Mouse (Mus musculus) granulocyte monocyte progenitor cell, adult 5-6 weeks (primary cell): ENCODE measurements around the gene Dtnbp1. TPM values are rescaled to one million over a fixed set of nuclear protein-coding genes. Genes with fewer than 3 reads are reported as not detected.
A peak's percentile ranks its signal among the peaks of the same experiment; 100 is the strongest.

Source experiments
- ATAC-seq: replicated peaks from 2 replicates; pipeline ENCODE4 v1.8.0; 2016; ENCODE audit warnings: mild to moderate bottlenecking, moderate TSS enrichment, inconsistent platforms; ENCODE audit not compliant: poor library complexity, severe bottlenecking
- total RNA-seq, 2 experiments: library from RNA; stranded (forward) in 1 of 2; stranded (reverse) in 1 of 2; fragments of 200-712, 200-1000 nt in 1 of 2; fragments of >200 nt in 1 of 2; fragmentation: Nextera tagmentation in 1 of 2; gene quantifications; 2 replicates each; pipeline ENCODE4 v1.2.3; 2014 to 2017

Dtnbp1 gene
- total RNA-seq, 2 experiments from 2014 or later: 90.6 to 119 TPM

DNA sequence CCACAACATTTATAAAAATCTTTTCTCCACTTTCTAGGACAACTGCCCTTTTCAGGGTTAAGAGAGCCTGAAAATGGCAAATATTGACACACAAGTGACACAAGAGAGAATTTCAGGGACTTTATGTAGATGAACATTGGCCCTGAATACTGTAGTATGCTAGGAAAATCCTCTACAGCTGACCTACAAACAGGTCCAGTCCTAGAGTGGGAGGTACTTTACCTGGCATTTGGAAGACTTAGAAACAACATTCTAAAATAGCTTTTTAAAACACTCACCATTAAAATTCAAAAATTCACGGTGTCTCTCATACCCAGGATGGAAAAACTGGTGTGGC, 47.7 kb downstream of the Dtnbp1 start:
- no peak for ATAC-seq

DNA sequence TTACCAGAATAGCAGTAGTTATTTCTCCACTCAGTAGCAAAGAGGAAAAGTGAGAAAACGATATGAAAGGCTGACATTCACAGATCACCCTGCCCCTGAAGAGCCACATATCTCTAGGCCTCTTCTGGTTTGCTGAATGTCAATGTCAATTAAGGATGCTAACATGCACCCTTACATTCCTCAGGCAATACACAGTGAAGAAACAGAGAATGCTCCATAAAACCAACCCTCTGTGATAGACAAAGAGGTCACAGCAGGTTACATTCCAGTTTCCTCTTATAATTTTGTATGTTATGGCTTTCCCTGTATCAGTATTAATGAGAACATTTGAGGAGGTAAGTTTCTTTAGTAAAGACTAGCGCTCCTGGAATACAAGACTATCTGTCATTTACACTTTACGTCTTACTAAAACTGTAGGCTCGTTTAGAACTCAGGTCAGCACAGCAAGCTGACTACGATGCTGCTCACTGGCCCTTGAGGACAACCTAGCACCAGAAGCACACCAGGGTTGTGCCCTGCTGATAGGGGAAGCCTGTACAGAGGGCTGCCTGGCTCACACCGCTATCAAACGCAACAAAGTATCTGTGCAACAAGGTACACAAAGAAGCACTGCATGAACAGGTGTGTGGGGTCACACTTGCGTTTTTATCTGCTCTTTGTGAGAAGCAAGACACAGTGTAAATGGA, 48.3 kb downstream of the Dtnbp1 start:
- no peak for ATAC-seq

DNA sequence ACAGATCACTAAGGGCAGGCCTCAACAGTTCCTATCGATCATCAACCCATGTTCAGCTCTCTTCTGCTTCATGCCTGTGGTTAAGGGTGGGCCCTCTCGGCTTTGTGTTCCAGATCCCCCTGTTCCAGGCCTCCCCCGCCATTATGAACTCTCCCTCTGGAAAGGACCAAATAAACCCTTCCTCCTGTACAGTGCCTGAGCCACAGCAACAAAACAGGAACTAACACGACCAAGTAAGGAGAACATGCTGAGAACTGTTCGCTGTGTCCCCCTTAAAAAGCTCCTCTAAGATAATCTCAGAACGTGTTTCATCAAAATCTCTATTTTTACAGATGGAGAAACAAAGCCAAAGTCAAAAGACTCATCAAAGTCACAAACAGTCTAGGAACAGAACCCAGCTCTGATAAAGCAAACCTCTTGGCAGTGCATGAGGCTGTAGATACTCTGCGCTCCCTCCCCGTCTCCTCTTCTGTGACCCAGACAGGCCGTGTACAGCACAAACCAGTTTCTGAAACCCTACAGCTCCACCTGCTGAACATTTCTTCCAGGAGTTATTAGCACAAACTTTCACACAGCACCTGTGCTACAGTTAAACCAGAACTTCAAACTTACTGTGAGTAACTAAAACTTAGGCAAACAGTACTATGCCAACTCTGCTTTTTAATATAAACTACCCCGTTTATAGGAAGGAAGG, 49.4 kb downstream of the Dtnbp1 start:
- ATAC-seq: peak; percentile 62

DNA sequence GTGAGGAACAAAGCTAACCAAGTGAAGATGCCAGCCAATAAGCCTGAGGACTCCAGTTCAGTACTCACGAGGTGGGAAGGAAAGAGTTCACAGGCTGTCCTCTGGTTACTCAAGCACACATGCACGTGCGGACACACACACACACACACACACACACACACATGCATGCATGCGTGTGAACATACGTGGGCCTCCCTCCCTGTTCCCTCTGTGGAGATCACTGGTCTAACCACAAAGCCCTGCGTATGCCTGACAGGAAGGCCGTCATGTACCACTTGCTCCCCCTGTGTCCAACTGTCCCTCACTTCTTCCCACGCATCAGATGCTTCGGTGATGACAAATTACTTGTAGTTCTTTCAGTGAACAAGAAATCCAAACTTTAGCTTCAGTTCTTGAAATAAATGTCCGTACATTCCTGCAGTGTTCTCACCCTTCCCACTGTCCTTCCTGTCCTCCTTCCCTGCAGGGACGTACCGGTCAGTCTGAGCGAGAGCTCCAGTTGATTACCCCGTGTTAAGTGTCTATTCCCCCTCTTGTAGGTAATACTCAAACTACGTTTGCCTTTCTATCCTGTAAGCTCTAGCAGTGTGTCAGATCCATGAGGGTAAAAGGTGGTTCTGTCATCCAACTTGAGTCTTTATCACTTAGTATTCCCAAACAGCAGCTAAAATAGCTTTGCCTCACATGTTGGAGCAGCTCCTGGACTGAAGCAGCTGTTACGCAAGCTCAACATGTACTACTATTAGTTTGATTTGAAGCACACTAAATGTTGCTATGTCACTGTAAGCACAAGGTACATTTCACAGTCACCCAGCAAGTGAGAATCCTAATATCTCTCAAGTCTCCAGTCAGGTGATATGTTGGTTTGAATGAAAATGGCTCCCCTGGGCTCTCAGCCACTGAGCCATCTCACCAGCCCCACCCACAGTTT, 53.4 kb downstream of the Dtnbp1 start:
- peak; percentile 73 for ATAC-seq

GRCm38 (mm10) chr13:44946880-44947635, 54.9 kb downstream of the Dtnbp1 start:
- no peak for ATAC-seq

DNA sequence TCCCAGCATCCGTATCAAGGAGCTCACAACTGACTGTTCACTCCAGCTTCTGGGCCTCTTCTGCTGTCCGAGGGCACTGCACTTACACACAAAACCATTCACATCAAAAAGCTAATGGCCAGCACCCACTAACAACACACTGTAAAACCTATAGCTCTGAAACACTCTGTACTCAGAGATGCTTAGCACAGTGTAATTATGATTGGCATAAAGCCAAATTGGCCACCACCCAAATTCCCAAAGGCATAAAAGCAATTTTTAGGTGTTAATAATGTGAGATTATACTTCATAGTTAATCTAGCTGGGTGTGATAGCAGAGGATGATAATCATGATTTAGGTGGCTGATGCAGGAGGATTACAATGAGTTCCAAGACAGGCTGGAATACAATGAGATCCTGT, 58.3 kb downstream of the Dtnbp1 start:
- no peak for ATAC-seq

- 0 out of 2 replicates have a peak, but pooled peaks have one; percentile 1 for ATAC-seq
Measured at GRCm38 (mm10) chr13:44939326-44940035, 62.5 kb downstream of the Dtnbp1 start.

DNA sequence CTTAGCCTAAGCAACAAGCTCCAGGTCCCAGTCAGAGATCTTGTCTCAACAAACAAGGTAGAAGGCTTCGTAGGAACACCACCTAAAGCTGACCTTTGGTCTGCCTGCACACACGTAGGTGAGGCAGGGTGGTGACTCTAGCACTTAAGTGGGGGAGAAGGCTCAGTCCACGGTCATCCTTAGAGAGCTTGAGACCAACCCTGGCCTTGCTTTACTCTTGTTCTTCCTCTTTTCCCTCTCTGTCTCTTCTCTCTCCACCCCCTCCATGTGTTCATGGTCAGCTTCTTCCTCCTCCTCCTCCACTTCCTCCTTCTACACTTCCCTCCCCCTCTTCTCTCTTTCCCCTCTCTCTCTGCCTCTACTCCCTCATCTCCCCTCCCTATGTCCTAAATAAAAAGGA, 64.3 kb downstream of the Dtnbp1 start:
- peak; percentile 96 for ATAC-seq

DNA sequence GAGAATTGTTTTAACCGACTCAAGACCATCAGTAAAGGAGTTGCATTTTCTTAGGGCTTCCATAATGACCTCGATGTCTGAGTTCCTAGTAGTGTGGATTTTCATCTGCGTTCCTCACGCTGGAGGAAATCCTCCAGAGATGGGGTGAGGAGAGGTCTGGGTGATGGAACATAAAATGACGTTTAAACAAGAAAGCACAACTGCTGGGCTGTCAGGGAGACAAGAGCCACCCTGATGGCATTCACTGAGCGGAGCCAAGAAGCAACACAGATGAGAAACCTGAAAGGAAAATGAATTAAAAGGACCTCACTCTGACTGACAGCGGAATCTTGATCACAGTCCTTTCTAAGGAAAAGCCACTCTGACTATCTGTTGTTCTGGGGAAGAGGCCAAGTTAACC, 68.4 kb downstream of the Dtnbp1 start:
- ATAC-seq: no peak

DNA sequence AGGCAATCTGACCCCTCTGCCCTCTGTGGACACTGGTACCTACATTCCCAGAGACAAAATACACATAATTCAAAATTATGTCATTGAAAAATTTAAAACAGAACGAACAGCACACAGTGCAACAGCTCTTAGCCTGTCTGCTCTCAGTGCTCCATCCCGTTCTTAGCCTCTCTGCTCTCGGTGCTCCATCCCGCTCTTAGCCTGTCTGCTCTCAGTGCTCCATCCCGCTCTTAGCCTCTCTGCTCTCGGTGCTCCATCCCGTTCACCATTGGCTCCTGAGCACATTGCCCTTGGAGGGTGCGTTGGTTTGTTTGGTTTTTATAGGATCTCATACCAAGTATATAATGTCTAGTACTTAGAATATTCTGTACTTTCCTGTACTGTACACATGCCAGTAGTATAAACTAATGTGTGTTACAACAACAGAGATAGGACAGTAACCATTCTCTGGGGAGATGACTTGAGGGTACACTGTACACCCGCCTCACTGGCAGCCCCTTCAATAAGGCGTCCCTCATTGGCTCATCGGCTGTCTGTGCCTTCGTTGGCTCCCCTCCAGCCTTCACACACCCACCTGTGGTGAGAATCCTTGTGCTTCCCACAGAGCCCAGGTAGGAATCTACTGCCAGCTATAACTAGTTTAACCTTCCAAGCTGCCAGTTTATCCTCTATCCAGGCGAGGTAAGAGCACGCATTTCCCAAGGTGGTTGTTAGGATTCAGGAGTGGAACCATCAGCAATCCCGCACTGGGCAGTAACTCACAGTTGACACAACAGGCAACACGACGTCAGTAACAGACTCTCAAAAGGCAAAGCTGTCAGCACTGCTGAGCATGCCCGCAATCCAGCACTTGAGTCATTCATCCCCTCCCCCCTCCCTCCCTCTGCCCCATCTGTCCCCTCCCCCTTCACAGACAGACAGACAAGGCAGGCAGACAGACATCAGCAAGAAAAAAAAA, 69.4 kb downstream of the Dtnbp1 start:
- no peak for ATAC-seq

DNA sequence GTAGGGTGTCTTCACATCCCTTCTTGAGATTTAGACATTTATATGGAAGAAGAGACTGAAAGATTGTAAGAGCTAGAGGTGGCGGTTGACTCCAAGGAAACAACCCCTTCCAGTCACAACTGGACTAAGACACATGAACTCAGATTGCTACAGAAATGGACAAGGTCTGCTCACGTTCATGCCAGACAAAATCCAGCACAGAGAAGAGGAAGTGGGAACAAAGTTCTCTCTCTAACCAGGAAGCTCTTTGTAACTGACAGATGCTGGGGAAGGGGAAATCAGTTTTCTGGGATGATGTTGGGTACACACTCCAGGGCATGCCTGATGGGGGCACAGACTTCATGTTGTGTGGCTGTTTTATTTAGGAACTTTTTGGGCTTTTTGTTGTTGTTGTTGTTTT, 75.6 kb downstream of the Dtnbp1 start:
- ATAC-seq: peak; percentile 76

- ATAC-seq: no peak
Measured at GRCm38 (mm10) chr13:44925173-44925572, 76.8 kb downstream of the Dtnbp1 start.

DNA sequence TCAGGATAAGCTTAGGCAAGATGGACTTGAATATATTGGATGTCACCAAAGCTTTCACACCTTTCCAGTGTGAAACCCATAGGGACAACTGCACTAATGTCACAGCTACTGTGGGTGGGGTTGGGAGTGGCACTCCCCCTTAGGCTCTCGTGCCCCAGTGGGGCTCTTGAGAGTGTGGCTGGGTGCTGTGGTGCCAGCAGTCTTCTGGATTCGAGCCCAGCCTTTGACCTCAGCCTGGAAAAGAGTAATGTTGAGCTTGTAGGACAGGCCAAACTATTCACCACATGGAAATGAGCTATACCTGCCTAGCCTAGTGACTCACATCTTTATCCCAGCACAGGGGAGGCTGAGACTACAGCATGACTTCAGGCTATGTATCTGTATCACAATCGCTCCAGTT, 77.9 kb downstream of the Dtnbp1 start:
- ATAC-seq: no peak

DNA sequence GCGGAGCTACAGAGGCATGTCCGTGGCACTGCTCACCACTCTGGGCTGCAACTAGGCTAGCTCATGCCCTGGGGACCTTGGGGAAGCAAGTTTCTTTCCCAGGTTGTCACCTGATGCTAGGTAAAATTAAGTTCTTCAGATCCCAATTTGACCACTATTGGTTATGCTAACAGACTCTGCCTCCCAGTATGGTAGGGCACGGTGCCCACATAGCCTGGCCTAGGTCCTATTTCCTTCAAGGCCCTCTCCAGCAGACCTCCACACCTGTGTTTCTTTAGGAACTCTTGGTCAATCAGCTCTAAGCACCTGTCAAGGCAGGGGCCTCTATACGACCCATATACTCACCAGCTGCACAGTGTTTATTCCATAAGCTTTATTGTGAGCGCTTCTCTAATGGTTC, 80.2 kb downstream of the Dtnbp1 start:
- ATAC-seq: no peak

- ATAC-seq: no peak
Measured at GRCm38 (mm10) chr13:44921095-44921494, 80.9 kb downstream of the Dtnbp1 start.

GRCm38 (mm10) chr13:44918269-44918668, 83.7 kb downstream of the Dtnbp1 start:
- ATAC-seq: no peak

DNA sequence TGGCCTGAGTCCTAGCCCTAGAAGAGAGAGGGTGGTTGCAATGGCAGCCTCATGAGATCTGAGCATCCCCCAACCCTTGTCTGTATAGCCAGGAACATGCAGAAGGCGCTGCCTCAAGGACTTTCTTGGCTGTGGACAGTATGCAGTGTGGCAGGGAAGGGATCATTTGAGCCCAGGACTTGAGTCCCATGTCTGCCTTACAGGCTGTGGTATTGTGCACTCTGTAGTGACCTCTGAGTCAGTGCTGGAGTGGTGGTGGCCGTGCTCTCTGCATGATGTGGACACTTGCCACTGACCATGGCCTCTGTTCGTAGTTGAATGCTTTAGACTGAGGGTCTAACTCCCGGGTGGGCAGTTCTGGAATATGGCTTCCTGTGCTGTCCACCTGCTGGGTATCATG, 84.7 kb downstream of the Dtnbp1 start:
- no peak for ATAC-seq

GRCm38 (mm10) chr13:44915945-44916344, 86.0 kb downstream of the Dtnbp1 start:
- ATAC-seq: peak; percentile 45

GRCm38 (mm10) chr13:44915382-44915781, 86.6 kb downstream of the Dtnbp1 start:
- ATAC-seq: peak; percentile 84
